Mouse (Mus musculus) heart, postnatal 4 days (tissue): ENCODE data around the gene 4930438A08Rik. TPM values are rescaled to one million over a fixed set of nuclear protein-coding genes. Genes with fewer than 3 reads are reported as not detected.

Source experiments
- DNase-seq: peaks from one replicate; pipeline ENCODE4 v3.0.0; 2021
- total RNA-seq, 2 experiments: library from RNA; stranded (reverse); gene quantifications; 2 replicates each; pipeline ENCODE4 v1.2.3; 2021

4930438A08Rik gene
- total RNA-seq, 2 experiments from 2014 or later: not detected

DNA sequence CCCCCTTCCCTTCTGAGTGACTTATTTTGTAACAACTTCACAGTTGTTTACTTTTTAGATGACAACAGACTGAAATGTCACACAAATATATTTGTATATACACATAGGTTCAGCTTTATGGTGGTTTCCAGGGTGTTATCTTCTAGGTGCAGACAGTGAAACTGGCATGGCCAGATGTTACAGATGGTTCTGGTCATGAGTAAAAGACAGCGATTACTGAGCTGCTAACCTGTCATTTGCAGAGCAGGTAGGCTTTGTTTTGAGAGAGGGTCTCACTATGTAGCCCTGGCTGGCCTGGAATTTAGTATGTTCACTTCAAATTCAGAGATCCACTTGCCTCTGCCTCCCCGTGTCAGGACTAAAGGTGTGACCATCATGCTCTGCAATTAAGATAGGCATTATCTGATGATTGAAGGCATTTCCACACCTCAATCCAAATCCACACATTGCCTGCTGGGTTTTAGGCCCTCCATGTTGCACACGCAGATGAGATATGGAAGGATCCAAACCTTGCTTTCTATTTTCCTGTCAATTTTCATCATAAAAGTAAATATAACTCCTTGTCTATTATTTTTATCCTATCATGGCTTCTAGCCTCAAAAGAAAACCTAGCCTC is 50.1 kb downstream of the 4930438A08Rik start:
- DNase-seq: no peak

DNA sequence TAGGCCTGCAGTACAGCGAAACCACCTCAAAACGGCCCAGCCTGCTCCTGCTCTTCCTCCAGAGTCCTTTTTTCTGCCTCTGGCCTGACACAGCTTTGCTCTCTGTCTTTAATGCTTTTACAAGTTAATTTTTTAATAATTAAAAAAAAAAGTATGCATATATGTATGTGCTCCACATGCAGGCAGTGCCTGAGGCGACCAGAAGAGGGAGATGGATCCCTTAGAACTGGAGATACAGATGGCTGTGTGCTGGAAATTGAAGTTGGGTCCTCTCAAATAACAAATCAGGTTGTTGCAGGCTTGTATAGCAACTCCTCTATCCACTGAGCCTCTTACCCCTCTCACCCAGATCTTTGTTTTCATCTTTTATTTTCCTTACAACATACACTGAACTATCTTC is 52.2 kb downstream of the 4930438A08Rik start:
- no peak for DNase-seq

DNA sequence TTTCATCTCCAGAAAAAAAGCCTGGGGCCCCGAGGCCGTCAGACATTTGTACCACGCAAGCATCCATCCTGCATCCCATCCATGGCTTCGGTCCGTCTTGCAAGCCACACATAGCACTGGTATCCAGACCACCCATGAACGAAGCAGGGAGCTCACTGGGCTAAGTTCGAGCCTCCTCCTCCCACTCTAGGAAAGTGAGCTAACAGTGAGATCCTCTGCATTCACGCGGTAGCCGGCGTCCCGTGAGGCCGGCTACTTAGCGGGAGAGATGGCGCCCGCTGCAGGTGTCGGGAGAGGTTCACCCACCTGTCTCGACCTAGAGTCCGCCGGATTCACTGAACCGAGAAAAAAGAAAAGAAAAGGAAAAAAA is 55.3 kb downstream of the 4930438A08Rik start:
- DNase-seq: no peak

DNA sequence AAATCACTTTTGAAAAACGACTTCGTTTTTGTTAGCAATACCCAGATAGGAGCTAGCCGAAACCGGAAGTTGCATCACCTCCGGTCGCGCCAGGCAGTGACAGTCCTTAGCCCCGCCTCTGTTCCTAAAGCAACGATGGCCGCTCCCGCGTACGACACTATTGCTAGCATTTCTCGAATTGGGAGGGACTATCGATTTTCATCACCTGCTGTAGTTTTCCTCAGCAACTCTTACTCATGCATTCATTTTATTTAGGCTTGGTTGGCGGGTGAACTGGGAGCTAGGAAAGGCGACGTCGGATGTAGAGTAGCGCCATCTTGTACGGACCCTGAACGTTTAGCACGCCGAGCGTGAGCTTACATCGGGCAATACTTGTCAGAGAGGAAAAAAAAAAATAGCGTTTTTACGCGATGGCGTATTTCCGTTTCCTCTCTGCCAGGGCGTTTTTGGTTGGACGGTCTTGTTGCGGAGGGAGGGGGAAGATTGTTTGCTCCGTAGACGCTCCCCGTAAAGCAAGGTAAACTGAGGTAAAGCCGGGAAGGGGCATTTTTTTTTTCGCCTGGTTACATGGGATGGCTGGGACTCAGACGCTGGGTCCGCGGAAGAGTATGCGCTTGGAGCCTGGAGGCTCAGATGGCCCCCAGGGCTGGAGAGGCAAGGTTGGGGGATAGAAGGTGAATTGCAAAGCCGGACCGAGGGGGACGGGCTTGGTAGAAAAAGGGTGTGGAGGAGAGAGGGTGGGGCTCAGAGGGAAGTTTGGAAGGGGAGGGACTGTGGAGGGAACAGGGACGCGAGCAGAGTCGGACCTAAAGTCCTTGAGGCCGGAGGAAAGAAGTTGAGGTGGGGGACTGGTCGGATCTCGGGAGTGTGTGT is 55.9 kb downstream of the 4930438A08Rik start, which contains the start of the genes Zfp672 and Sh3bp5l:
Zfp672 (minus strand) TSS at position 64 of the 873 bp plus-strand sequence.
Sh3bp5l (plus strand) TSS at position 449 of the 873 bp plus-strand sequence.
- peak; percentile 89 for DNase-seq

DNA sequence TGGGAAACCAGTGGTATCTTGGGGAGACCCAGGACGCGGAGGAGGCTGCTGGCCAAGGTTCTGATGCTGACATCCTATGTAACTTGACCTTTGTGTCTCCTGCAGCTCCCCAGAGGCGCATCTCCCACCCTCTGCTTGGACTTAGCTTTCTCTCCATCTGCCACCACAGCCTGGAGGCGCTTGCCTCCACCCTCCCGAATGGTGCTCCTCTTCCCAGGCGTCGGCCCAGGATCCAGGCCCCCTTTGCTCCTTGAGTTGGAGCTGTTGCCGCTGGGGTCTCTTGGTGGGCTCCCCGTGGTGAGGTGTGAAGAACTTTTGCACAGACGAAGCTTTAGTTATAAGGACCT is 56.5 kb downstream of the 4930438A08Rik start:
- DNase-seq: no peak

DNA sequence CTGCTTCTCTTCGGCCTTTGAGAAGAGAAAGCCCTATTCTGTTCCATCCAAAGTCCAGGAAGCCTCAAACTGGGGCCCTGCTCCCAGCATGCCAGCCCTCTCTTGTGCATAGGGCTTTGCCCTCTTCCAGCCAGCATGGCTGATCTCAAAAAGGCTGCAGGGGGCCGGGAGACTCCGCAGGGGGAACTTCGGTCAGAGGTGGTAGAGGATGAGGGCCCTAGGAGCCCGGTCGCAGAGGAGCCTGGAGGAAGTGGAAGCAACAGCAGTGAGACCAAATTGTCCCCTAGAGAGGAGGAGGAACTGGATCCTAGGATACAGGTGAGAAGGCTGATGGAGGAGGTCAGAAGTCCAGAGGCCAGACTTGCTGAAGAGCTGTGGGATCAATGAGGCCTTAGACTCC is 56.9 kb downstream of the 4930438A08Rik start:
- DNase-seq: no peak

DNA sequence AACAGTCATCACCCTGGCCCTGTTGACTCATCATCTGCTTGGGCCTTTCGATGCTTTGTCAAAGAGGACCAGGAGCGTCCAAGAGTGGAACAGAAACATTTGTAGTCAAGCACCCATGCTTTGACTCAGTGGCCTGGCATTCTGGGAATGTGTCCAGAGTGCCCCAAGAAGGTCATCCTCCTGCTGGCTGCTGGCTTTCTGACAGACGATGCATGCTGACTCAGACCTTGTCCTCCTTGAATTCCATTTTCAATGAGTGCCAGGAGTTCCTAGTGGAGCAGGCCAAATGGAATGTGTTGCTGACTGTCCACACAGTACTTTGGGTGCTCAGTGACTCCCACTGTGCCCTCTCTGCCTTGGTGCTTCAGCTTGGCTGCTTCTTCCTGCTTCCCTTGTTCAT is 60.1 kb downstream of the 4930438A08Rik start:
- peak; percentile 72 for DNase-seq

Other genes starting within 250 kb of the 4930438A08Rik start
- gene Gm12248, start 181.7 kb upstream of the 4930438A08Rik start, total RNA-seq: not detected
- gene Cnot8, start 170.6 kb upstream of the 4930438A08Rik start, total RNA-seq: 10 to 100 TPM; 41.8 to 43.0 TPM
- gene Gemin5, start 106.3 kb upstream of the 4930438A08Rik start, total RNA-seq: 10 to 100 TPM; 12.3 to 13.1 TPM
- 10 to 100 TPM; 50.1 to 54.3 TPM for gene Mrpl22, start 103.1 kb upstream of the 4930438A08Rik start, total RNA-seq
- 1 to 10 TPM; 4.8 to 4.9 TPM for gene Igtp, start 75.2 kb upstream of the 4930438A08Rik start, total RNA-seq
- 1 to 10 TPM; 4.4 to 4.8 TPM for gene Irgm2, start 75.2 kb upstream of the 4930438A08Rik start, total RNA-seq
- gene Zfp692, start 32.3 kb downstream of the 4930438A08Rik start, total RNA-seq: 1 to 10 TPM; 4.2 to 6.6 TPM
- gene Zfp672, start 55.5 kb downstream of the 4930438A08Rik start, total RNA-seq: 10 to 100 TPM; 37.5 to 44.2 TPM
- 10 to 100 TPM; 38.5 to 51.5 TPM for gene Sh3bp5l, start 55.9 kb downstream of the 4930438A08Rik start, total RNA-seq
- gene Lypd8, start 104.2 kb downstream of the 4930438A08Rik start, total RNA-seq: not detected
- not detected for gene 1810065E05Rik, start 146.3 kb downstream of the 4930438A08Rik start, total RNA-seq
- not detected for gene Gm12253, start 157.8 kb downstream of the 4930438A08Rik start, total RNA-seq
- not detected for gene Lypd9, start 178.1 kb downstream of the 4930438A08Rik start, total RNA-seq
- not detected for gene Olfr30, start 187.5 kb downstream of the 4930438A08Rik start, total RNA-seq
- gene Olfr332, start 217.8 kb downstream of the 4930438A08Rik start, total RNA-seq: not detected
- not detected for gene Olfr331, start 227.8 kb downstream of the 4930438A08Rik start, total RNA-seq